Mouse (Mus musculus) cerebellum, adult 18-20 months (tissue): ENCODE data around the gene Pmvk.
"Not testable (repeated sequence)": the region's sequence is repeated elsewhere in the genome, so short reads cannot be mapped to it uniquely, and the experiment has no call there.

Experiments used
- DNase-seq, 2 experiments: peaks; one replicate each; pipeline ENCODE4 v3.0.0; 2021

Gene Pmvk

GRCm38 (mm10) chr3:89454401-89455177 lies at the start of gene Pmvk:
Pmvk (plus strand) TSS chr3:89454541.
- no peak for DNase-seq

- no peak for DNase-seq
Observed at GRCm38 (mm10) chr3:89406887-89407286, 47.5 kb upstream of the Pmvk start.

GRCm38 (mm10) chr3:89408448-89408847 lies 45.9 kb upstream of the Pmvk start:
- no peak for DNase-seq

- no peak for DNase-seq
Observed at GRCm38 (mm10) chr3:89409701-89410100, 44.6 kb upstream of the Pmvk start.

- no peak for DNase-seq
Observed at GRCm38 (mm10) chr3:89410864-89411263, 43.5 kb upstream of the Pmvk start.

- DNase-seq, result peak; percentile 95 to 99
Observed at GRCm38 (mm10) chr3:89411490-89412393, 42.6 kb upstream of the Pmvk start, which contains the start of gene Flad1. Flad1 (minus strand) TSS chr3:89411870.

GRCm38 (mm10) chr3:89416158-89416557 lies 38.2 kb upstream of the Pmvk start:
- no peak for DNase-seq

GRCm38 (mm10) chr3:89417131-89417530 lies 37.2 kb upstream of the Pmvk start:
- no peak for DNase-seq

GRCm38 (mm10) chr3:89417840-89418169 lies 36.5 kb upstream of the Pmvk start:
- DNase-seq, result no peak

GRCm38 (mm10) chr3:89418170-89418860 lies 36.0 kb upstream of the Pmvk start, which contains the start of the genes Cks1b and Shc1:
Cks1b (minus strand) TSS chr3:89418383.
Shc1 (plus strand) TSS chr3:89418443.
- DNase-seq, result peak; percentile 83 to 92

GRCm38 (mm10) chr3:89418861-89419250 lies 35.5 kb upstream of the Pmvk start:
- DNase-seq, result no peak

- DNase-seq, result no peak
Observed at GRCm38 (mm10) chr3:89419571-89419970, 34.8 kb upstream of the Pmvk start.

- no peak for DNase-seq
Observed at GRCm38 (mm10) chr3:89419981-89420380, 34.4 kb upstream of the Pmvk start.

- no peak for DNase-seq
Observed at GRCm38 (mm10) chr3:89420421-89420820, 33.9 kb upstream of the Pmvk start.

- peak; percentile 51 to 73 for DNase-seq
Observed at GRCm38 (mm10) chr3:89421002-89421774, 33.2 kb upstream of the Pmvk start.

- DNase-seq, result no peak
Observed at GRCm38 (mm10) chr3:89421810-89422473, 32.4 kb upstream of the Pmvk start.

- no peak for DNase-seq
Observed at GRCm38 (mm10) chr3:89422556-89423205, 31.7 kb upstream of the Pmvk start.

GRCm38 (mm10) chr3:89424416-89425140 lies 29.8 kb upstream of the Pmvk start:
- DNase-seq, result no peak

GRCm38 (mm10) chr3:89425141-89425525 lies 29.2 kb upstream of the Pmvk start:
- no peak for DNase-seq

- no peak for DNase-seq
Observed at GRCm38 (mm10) chr3:89425876-89426275, 28.5 kb upstream of the Pmvk start.

GRCm38 (mm10) chr3:89429021-89429420 lies 25.3 kb upstream of the Pmvk start:
- DNase-seq, result not testable (repeated sequence)
